Mouse (Mus musculus) embryonic stem cell, embryonic (primary cell): ENCODE results near the gene Slc36a3.

ENCODE experiments used
- CTCF ChIA-PET, 4 experiments: fragments of 300-600 bp in 2 of 4; fragments of 350-600 bp in 2 of 4; sonication (Branson Sonifier 250); formaldehyde crosslinking; loops; one replicate each; lab custom pipeline; 2022; ENCODE audit warnings: inconsistent platforms in 2 of 4; lab: Charles Lee
- POLR2A ChIA-PET, 4 experiments: fragments of 300-600 bp in 2 of 4; fragments of 350-600 bp in 2 of 4; sonication (Branson Sonifier 250); formaldehyde crosslinking; loops; one replicate each; lab custom pipeline; 2022; ENCODE audit warnings: antibody characterized with exemption in 4 of 4, inconsistent platforms in 1 of 4; lab: Charles Lee

The Slc36a3 gene

GRCm38 (mm10) chr11:55078502-55078901, 73.0 kb downstream of the Slc36a3 start:
- CTCF ChIA-PET: interaction anchor here (0.5 to 3.2 kb wide), 11 partner anchors 9 to 308 kb away, joined by 3 to 21 read pairs (median 6); partner anchors contain the start of gene Gm2a (in 1 of the 4)
- POLR2A ChIA-PET: interaction anchor here in 3 of 4 experiments (0.5 to 4.6 kb wide), 26 partner anchors 8 to 391 kb away, joined by 3 to 30 read pairs (median 4); partner anchors contain the start of genes Gm2a (in 3 of the 3) and G3bp1 (in 1 of the 3)

DNA sequence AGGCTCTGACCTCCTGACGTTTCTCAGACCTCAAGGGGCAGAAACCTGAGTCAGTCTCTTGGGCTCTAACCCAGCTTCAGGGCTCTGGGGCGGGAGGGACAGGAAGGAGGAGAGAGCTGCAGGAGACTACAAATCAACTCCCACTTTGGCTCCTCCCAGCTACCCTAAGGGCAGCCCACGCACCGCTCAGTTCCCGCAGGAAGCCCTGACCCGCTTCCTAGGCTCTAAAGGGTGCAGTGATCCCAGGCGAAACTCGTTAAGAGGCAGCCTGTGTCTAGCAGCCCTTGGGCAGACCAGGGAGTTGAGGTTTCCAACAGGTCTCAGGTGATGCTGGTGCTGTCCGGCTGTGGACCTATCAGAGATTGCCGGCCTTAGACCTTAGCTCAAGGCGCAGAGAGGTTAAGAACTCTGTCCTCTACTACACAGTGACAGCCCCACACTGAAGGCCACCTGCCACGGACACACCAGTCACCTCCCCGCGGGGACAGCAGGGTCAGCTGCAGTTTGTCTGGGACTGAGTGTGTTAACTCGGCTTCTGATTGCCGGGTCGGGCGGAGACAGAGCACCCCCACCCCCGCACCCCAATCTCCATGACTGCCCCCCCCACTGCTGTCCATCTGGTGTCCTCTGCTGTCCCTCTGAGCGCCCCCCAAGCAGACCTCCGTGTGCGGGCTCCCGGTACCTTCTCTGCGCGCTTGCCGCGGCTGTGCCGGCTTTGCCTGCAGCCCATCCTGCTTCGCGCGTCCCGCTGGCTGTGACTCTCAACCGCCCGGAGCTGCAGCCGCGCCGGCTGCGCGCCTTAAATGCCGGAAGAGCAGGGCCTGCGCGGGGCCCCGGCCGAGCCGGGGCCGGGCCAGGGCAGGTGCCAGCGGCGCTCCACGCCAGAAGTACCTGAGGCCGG, 73.9 kb downstream of the Slc36a3 start, which contains the start of gene Ccdc69:
Ccdc69 (minus strand) TSS at position 801 of the 901 bp plus-strand sequence.
- POLR2A ChIA-PET: interaction anchor here in 3 of 4 experiments (0.5 to 4.6 kb wide), 31 partner anchors 8 to 392 kb away, joined by 3 to 30 read pairs (median 3); partner anchors contain the start of genes Gm2a (in 3 of the 3), Atox1 (in 1 of the 3), G3bp1 (in 1 of the 3) and Gpx3 (in 1 of the 3)
- CTCF ChIA-PET: interaction anchor here (0.6 to 3.2 kb wide), 18 partner anchors 9 to 356 kb away, joined by 3 to 21 read pairs (median 5); partner anchors contain the start of gene Gm2a (in 1 of the 4)

GRCm38 (mm10) chr11:55076234-55076633, 75.3 kb downstream of the Slc36a3 start:
- ChIA-PET CTCF (interaction anchor here in 3 of 4 experiments (0.5 to 3.2 kb wide), 5 partner anchors 9 to 82 kb away, joined by 4 to 21 read pairs (median 4); no protein-coding TSS in a partner anchor), POLR2A (interaction anchor here in 2 of 4 experiments (1.1 to 4.6 kb wide), 6 partner anchors 10 to 393 kb away, joined by 3 to 30 read pairs (median 16); partner anchors contain the start of genes Gm2a (in 2 of the 2) and G3bp1 (in 1 of the 2))

DNA sequence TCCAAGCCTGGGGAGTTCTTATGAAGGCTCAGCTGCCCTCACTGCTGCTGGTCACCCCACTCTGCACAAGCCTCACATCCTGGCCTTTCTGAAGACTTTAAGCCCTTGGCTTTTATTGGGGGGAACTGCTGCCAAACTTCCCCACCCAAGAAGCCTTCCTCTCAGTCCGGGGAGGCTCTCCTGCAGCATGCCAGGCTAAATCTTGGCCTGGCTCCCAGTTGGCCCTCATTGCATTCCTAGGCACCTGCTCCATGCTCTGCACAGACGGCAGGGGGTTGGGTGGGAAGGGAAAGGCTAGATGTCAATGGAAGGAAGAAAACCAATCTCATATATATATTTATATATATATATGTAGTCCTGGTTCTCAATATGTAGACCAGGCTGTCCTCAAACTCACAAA, 75.9 kb downstream of the Slc36a3 start:
- ChIA-PET CTCF (interaction anchor here in 2 of 4 experiments (0.8 to 1.1 kb wide), 2 partner anchors 10 to 12 kb away, joined by 3 to 4 read pairs; no protein-coding TSS in a partner anchor), POLR2A (interaction anchor here in 2 of 4 experiments (0.6 to 4.6 kb wide), 5 partner anchors 11 to 63 kb away, joined by 3 to 20 read pairs (median 5); partner anchors contain the start of gene Gm2a (in 1 of the 2))
